Mouse (Mus musculus) right cerebral cortex, postnatal 25 days (tissue): ENCODE data around the gene Zmym3.
"Not testable (repeated sequence)": the region's sequence is repeated elsewhere in the genome, so short reads cannot be mapped to it uniquely, and the experiment has no call there.

Source experiments
- DNase-seq: peaks from one replicate; pipeline ENCODE4 v3.0.0; 2022

Zmym3 gene

DNA sequence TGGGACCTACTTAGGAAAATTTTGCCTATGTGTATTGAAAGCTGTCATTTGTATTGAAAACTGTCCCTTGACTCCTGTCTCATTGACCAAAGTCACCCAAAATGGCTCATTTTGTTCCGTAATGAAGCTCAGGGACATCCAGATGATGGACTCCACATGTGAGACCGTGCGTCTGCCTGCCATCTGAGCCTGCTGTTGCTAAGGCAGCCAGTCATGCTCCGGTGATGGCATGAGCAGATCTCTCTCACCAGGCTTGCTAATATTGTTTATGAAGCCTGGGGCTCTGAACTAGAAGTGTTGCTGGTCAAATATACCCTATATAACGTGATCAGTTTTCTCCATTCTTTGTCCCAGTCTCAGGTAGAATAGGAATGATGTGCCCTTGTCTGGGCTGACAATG is 47.7 kb downstream of the Zmym3 start:
- DNase-seq = no peak

DNA sequence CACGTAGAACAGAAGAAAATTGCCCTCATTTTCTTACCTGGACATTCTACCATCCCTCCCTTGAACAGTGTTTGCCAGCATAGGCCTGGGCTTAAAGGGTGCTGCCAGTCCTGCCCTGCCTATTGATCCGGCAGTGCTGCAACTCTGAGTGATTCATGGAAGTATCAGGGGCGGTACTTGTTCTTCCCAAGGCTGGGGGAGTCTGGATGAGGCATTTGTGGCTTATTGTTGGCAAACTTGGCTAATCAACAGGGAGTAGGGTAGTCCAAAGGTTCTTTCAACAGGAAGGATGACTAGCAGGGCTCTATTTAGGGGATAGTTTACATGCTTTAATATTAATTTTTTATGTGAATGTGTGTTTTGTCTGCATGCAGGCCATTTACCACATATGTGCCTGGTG is 50.1 kb downstream of the Zmym3 start:
- no peak for DNase-seq

GRCm38 (mm10) chrX:101369001-101369400 is 51.6 kb downstream of the Zmym3 start:
- DNase-seq = no peak

- not testable (repeated sequence) for DNase-seq
These were observed 61.7 kb downstream of the Zmym3 start for GRCm38 (mm10) chrX:101358902-101359301.
